17 mouse cellular contexts compared by ENCODE assay signal in the genomic region with DNA sequence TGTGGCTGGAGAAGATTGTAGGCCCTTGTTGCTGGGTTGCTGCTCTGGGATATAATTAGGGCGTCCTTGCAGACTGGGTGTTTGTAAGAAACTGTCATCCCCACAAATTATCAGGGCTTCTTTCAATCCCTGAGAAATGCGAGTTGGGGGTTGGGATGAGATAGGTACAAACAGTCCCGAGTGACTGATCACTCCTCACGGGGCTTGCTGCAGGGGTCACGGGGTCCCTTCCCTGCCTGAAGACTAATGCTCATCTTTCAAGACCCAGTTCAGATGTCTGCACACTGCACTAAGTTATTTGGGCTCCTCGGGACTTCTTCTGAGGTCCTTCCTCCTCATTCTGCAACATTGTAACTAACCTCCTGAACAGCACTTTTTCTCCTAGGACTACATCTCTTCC.
DNase-seq lines count a peak whose midpoint lies in the region; ATAC-seq and TF ChIP-seq lines count a peak whose summit lies in the region.
"Had no signal": no experiment of that assay in that cellular context is flagged by ENCODE, and none has a peak within 500 bp of the region (broad histone marks: within the 10 kb centered on the region; RNA-seq: fewer than 3 reads in every experiment).

No protein-coding gene starts in this region.

- H3K4me3 ChIP-seq in gastrocnemius, adult 2 months, result no peak overlapping the region
- H3K4me3 ChIP-seq in hindbrain, embryonic 10.5 days, result no peak overlapping the region
- H3K4me3 ChIP-seq in hindbrain, embryonic 13.5 days, result no peak overlapping the region
- H3K4me3 ChIP-seq in left cerebral cortex, adult 2 months, result no peak overlapping the region
- H3K4me3 ChIP-seq in limb, embryonic 10.5 days, result no peak overlapping the region
- H3K4me3 ChIP-seq: forebrain, embryonic 15.5 days; myocyte had no signal

- intact Hi-C loops in gastrocnemius, adult 2 months (cut with DNase I), result loop anchor here (2.0 kb wide), 1 partner anchor 15 kb away; no protein-coding TSS in a partner anchor
- intact Hi-C loops in gastrocnemius, postnatal 36 days (cut with DNase I), result no loop called here
- intact Hi-C loops in left cerebral cortex, adult 2 months (cut with DNase I), result no loop called here

- H3K27me3 ChIP-seq in hindbrain, embryonic 10.5 days (ENCODE audit: insufficient read depth, poor library complexity, severe bottlenecking), result no peaks in the 10 kb centered on the region
- no peaks in the 10 kb centered on the region for H3K27me3 ChIP-seq in hindbrain, embryonic 13.5 days
- H3K27me3 ChIP-seq in limb, embryonic 10.5 days (ENCODE audit: low read depth, poor library complexity, severe bottlenecking), result no peaks in the 10 kb centered on the region
- H3K27me3 ChIP-seq: forebrain, embryonic 15.5 days had no signal

- DNase-seq in gastrocnemius, adult 2 months, result peak; percentile 41
- DNase-seq in gastrocnemius, postnatal 36 days, result no peak
- no peak for DNase-seq in hindbrain, embryonic 10.5 days (ENCODE audit: low spot score)
- no peak for DNase-seq in left cerebral cortex, adult 2 months (ENCODE audit: extremely low spot score in 1 of 2, low spot score in 2 of 2)
- no peak for DNase-seq in left cerebral cortex, adult 18-20 months (ENCODE audit: low spot score in 2 of 2)
- no peak for DNase-seq in limb, embryonic 10.5 days (ENCODE audit: low spot score)
- no peak for DNase-seq in left cerebral cortex, adult 8-10 months (ENCODE audit: low spot score in 2 of 2)
- DNase-seq: cerebellum, postnatal 14 days; gastrocnemius, postnatal 10 days; kidney, postnatal 10 days; left cerebral cortex, postnatal 4 days; liver, postnatal 0 days; right cerebral cortex, adult 18-20 months had no signal

- H3K4me2 ChIP-seq in hindbrain, embryonic 13.5 days, result no peak overlapping the region
- H3K4me2 ChIP-seq: forebrain, embryonic 15.5 days had no signal

- TF ChIP-seq CTCF in gastrocnemius, adult 2 months (IDR thresholded peaks at IDR 0.05), result no peak
- no peak for TF ChIP-seq CTCF in left cerebral cortex, adult 2 months (IDR thresholded peaks at IDR 0.05)

- WGBS in hindbrain, embryonic 10.5 days, result 18% methylated on average over 6 of the region's 6 CpGs
- WGBS in hindbrain, embryonic 13.5 days, result 21% methylated on average over 6 of the region's 6 CpGs
- WGBS in limb, embryonic 10.5 days, result 16% methylated on average over 6 of the region's 6 CpGs

- H3K9ac ChIP-seq in hindbrain, embryonic 13.5 days, result no peak overlapping the region
- H3K9ac ChIP-seq: forebrain, embryonic 15.5 days; liver, postnatal 0 days had no signal

- ATAC-seq in hindbrain, embryonic 13.5 days (ENCODE audit: low FRiP score), result no peak
- ATAC-seq: forebrain, embryonic 15.5 days; hindbrain, postnatal 0 days; liver, postnatal 0 days had no signal

- peak overlapping the region; percentile 83 for H3K27ac ChIP-seq in gastrocnemius, adult 2 months
- H3K27ac ChIP-seq in hindbrain, embryonic 10.5 days, result peak overlapping the region; percentile 88
- H3K27ac ChIP-seq in hindbrain, embryonic 13.5 days, result no peak overlapping the region
- H3K27ac ChIP-seq in left cerebral cortex, adult 2 months, result peak overlapping the region; percentile 78; the same call in 1 of the 2 replicates
- peak overlapping the region; percentile 86; the same call in 1 of the 2 replicates for H3K27ac ChIP-seq in limb, embryonic 10.5 days

- 0 out of 2 replicates have a peak, but pooled peaks cover 3% of the 10 kb centered on the region for H3K36me3 ChIP-seq in hindbrain, embryonic 10.5 days
- no peaks in the 10 kb centered on the region for H3K36me3 ChIP-seq in hindbrain, embryonic 13.5 days
- H3K36me3 ChIP-seq in limb, embryonic 10.5 days, result no peaks in the 10 kb centered on the region
- H3K36me3 ChIP-seq: forebrain, embryonic 15.5 days had no signal

- peaks cover 4% of the 10 kb centered on the region; the same call in 1 of the 2 replicates for H3K9me3 ChIP-seq in hindbrain, embryonic 10.5 days
- no peaks in the 10 kb centered on the region for H3K9me3 ChIP-seq in hindbrain, embryonic 13.5 days
- no peaks in the 10 kb centered on the region for H3K9me3 ChIP-seq in limb, embryonic 10.5 days (replicated peaks)
- H3K9me3 ChIP-seq: forebrain, embryonic 15.5 days had no signal

- H3K4me1 ChIP-seq in hindbrain, embryonic 10.5 days (replicated peaks), result peaks cover 55% of the 10 kb centered on the region
- H3K4me1 ChIP-seq in hindbrain, embryonic 13.5 days (replicated peaks), result peaks cover 41% of the 10 kb centered on the region
- H3K4me1 ChIP-seq in limb, embryonic 10.5 days, result peaks cover 40% of the 10 kb centered on the region
